Mouse (Mus musculus): Measurements from ENCODE around the gene Zfp663.

Gene Zfp663

DNA sequence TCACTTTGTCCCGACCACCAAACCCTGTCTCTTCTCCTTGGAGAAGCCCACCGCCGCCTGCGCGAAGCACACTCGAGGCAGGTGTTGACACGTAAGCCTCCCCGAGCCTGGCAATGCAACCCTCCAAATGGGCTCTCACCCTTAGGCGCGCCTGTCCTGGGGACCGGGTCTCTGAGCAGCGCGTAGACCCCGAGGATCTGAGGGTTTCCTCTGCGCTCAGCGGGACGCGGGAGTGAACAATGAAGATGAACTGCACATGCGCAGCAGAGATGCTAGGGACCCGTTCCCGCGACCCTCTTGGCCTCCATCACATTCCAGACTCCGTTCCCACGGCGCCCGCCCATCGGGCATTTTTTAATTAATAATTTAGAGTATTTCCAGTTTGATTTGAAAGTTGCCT lies at the start of gene Zfp663:
Gene Zfp663, minus strand, starts transcription at position 234 of the 400 bp plus-strand sequence.
- no peak for DNase-seq (ENCODE audit: low spot score in 2 of 2)

DNA sequence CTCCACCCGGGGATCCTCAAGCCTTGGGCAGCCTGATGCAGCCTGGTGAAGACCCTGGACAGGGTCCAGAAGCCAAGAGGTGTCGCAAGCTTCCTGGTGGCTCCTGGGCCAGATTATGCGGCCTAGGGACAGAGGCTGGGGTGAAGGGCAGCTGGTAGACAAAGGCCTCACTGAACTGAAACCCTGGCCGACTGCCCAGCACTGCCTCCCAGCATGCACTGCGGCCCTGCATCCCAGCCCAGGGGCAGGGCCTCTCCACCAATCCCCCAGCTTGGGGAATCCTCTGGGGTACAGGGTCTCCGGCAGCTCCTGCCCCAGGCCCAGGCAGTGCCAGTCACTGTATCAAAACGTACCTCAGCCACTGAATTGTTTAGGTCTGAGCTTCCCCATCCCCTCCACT lies 48.8 kb upstream of the Zfp663 start:
- DNase-seq (ENCODE audit: low spot score in 2 of 2), result peak in 1 of 2 experiments; percentile 15

DNA sequence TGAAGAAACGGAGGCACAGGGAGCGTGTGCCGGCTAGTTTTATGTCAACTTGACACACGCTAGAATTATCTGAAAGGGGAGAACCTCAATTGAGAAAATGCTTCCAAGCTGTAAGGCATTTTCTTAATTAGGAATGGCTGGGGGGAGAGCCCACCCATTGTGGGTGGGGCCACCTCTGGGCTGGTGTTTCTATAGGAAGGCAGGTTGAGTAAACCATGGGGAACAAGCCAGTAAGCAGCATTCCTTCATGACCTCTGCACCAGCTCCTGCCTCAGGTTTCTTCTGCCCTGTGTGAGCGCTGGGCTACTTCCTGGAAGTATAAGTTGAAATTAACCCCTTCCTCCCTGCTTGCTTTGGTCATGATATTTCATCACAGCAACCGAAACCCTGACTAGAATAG lies 47.3 kb upstream of the Zfp663 start:
- no peak for DNase-seq (ENCODE audit: low spot score in 2 of 2)

DNA sequence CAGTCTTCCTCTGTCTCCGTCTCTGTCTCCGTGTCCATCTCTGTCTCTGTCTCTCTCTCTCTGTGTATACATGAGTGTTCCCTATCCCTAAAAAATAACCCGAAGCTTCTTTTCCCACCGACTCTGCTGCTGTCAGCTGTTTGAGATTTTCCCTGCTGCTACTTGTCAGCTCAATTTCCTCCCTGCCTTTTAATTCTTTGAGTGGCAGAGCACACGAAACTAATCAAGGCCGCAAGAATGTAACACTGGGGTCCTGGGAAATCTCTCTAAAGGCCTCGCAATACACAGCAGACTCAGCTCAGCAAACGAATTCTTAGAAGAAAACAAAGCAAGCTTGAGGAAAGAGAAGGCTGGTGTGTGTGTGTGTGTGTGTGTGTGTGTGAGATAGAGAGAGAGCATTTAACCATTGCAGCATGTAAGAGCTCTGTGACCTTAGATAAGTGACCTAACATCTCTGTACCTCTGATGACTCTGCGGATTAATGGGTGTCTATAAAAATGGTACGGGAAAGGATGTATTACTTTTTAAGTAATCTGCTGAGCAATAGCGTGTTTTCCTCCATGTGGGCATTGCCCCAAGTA lies 46.7 kb upstream of the Zfp663 start:
- no peak for DNase-seq (ENCODE audit: low spot score in 2 of 2)

DNA sequence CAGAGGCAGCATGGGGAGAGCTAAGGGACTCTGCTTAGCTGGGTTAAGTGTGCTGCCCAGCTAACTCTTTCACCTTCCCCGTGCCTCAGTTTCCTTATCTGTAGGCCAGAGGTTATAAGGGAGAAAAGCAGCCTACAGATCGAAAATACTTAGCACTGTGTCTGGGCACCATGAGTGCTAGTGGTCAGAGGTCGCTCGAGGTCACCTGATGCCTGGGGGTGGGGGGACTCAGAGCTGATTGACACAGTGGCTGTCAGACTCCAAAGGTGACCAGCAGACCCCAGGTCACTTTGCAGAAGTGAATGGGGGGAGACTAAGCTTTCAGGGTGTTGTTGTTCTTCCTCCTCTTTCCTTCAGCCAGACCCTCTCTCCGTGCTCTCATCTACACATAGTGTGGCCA lies 45.8 kb upstream of the Zfp663 start:
- DNase-seq (ENCODE audit: low spot score in 2 of 2), result no peak

DNA sequence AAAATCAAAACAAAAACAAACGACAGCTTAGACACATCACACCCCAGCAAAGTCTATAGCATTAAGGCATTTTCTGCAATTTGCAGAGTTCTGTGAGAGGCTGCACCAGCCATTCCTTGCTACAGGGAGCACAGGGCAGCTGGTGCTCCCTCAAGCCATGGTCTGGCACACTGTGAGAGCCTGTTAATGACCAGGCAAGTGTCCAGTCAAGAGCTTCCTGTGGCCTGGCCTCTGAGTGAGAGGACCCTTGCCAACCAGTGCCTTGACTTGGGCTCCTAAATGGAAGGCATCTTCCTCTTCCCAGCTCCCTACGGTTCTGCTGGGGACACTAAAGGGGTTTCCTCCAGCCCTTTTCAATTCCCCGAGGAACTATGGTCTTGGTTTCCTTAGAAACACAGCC lies 45.4 kb upstream of the Zfp663 start:
- no peak for DNase-seq (ENCODE audit: low spot score in 2 of 2)

DNA sequence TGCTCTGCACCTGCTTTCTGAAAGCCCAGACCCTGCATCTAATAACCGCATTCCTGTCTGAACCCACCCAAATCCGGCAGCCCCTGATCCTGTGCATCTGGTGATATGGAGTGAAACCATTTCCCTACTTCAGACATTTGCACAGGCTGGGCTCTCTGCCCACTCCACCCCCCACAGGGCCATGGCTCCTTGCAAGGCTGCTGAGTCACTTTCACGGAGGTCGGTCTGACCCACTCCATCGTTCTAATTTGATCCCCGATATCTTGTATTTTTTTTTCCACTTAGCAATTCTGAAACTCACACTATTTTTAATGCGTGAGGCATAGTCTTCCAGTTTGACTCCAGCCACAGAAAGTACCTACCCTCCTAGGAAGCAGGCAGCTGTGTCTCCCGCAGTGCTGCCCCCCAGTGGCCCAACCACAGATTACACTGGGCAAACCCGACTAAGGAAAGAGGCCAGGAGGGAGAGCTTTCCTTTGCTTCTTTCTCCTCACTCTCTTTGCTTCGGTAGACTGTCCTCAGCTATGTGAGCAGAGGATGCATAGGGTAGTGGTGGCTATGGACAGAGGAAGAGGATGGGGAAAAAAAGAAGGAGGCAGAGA lies 39.3 kb upstream of the Zfp663 start:
- DNase-seq (ENCODE audit: low spot score in 2 of 2), result peak; percentile 60 to 73

DNA sequence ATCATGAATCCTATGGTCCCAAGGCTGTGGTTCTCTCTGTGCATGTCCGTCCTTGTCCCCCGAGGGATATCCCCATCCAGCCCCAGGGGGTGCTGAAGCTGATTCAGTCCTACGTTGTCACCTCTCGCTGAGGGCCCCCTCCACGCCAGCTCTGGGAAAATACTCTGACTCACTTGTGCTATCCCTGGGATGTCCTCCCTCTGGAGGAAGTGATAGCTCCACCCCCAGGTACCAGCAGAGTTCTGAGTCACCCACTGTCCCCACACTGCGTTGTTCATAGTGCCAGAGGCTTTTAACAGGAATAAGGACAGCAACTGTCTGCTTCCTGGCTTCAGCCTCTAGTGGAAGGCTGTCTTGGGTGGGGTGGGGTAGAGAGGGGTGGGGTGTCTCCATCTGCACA lies 36.8 kb upstream of the Zfp663 start:
- DNase-seq (ENCODE audit: low spot score in 2 of 2), result no peak

DNA sequence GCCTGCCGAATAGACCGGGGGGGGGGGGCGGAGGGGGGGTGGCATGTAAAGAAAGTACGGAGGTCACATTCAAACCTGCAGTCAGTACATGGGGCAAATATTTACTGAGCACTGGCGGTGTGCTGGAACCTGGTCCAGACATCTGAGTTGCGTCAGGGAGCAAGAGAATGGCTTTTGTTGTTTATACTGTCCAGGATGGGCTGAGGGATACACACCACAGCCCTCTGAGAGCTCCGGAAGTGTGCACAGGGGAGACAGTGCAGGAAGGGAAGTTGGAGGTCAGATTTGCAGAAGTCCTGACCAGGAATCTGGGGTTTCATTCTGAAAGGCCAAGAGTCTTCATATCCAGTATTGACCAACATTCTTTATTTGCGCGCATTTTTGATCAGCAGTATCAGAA lies 36.4 kb upstream of the Zfp663 start:
- no peak for DNase-seq (ENCODE audit: low spot score in 2 of 2)

DNA sequence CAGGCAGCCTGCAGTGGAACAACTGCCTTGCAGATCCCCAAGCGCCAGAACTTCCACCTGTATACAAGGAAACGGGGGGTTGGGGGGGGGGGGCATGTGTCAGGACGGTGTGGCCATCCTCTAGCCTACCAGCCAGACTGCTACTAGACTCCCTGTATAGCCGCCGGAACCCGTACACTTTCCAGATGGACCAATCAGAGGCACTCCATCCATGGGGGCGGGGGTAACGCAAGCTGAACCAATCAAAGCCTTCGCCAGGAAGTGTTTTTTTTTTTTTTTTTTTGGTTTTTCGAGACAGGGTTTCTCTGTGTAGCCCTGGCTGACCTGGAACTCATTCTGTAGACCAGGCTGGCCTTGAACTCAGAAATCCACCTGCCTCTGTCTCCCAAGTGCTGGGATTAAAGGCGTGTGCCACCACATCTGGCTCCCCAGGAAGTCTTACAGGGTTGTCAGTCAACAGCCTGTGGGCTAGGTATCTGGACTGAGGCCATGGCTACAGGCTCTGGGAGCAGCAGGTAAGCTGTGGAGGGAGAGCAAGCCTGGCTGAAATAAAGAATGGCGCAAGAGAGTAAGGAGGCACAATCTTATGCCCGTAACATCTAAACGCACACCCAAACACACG lies 29.7 kb upstream of the Zfp663 start:
- no peak for DNase-seq (ENCODE audit: low spot score in 2 of 2)

DNA sequence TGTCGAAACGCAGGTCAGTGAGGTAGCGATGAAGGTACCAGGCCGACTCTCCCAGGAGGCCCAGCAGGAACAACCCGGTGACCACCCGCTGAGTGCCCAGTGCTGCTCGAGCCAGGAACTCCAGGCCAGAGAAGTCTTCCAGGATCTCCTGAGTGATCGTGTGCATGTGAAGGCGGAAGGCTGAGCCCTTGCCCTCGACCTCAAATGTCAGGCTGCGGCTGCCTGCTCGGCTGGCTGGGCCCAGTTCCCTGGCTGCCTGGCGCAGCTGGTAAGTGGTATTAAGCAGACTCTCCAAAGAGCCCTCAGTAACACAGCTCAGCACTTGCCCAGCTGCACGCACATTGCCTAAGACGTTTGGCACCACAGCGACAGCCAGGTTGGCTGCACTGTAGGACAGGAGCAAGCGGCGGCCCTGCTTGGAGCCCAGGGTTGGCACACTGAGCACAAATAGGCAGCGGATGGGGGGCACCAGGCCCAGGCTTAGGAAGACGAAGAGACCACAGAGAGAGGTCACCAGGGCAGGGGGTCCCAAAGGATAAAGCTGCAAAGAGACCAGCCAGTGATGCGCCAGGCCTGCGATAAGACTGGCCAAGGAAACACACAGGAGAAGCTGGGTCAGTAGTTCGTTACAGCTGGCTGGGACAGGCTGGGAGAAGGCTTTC lies 29.1 kb upstream of the Zfp663 start:
- peak in 1 of 2 experiments; percentile 34 for DNase-seq (ENCODE audit: low spot score in 2 of 2)

DNA sequence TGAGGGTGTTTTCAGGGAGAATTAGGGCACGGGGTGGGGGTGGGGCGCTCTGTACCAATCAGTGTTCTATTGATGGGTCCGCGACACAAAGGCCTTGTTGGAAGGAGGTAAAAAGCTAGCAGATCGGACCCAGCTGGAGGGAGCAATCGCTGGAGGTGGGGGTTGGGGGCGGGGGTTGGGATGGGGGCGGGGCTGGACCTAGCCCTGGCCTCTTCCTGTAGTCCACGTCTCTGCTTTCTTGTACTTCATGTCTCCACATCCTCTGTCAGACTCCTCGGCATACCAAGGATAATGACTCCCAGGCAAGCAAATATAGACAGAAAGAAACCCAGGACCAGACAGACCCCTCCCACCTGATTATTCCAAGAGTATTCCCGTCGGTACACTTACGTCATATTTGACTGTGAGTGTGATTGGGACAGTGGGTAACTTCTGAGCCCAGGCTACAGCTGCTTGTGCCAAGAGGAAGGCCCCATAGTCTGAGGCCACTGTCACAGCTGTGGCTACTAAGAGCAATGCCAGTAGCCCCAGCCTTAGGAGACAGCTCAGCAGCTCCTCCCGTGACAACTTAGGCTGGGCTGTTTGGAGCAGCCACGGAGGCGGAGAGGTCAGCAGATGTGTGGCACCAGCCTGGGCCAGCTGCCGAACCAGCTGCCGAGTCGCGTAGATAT lies 28.4 kb upstream of the Zfp663 start:
- no peak for DNase-seq (ENCODE audit: low spot score in 2 of 2)

DNA sequence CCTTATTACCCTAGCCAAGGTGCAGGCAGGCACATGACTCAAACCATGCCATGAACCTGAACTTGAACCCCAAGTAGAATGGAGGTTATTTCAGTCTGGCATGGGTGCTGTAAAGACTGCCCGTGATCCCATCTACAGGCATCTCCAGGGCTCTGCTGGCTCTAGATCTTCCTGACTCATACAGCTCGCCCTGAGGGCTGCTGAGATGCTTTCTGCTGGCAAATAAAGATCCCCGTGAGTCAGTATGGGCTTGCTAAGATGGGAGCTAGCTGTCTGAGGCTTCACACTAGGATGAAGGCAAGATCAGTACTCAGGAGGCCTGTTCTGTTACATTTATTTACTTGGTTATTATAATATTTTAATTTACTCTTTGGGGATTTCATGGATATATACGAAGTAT lies 23.6 kb upstream of the Zfp663 start:
- no peak for DNase-seq (ENCODE audit: low spot score in 2 of 2)

DNA sequence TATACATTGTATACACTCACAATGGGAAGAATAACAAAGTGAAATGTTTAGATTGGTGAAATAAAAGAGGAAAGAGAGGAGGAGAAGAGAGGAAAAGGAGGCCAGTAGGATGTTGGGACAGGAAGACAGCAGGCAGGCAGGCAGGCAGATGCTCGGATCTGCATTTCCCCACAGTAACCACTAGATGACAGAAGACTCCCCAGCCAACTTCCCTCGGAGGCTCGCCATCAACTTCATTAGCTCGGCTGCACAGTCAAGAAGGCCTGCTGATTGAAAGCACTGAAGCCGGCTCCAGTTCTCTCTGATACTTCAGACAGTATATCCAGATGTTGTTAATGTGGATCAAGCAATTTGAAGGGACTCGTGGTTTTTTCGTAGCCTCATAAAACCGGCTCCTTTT lies 23.0 kb upstream of the Zfp663 start:
- DNase-seq (ENCODE audit: low spot score in 2 of 2), result no peak

DNA sequence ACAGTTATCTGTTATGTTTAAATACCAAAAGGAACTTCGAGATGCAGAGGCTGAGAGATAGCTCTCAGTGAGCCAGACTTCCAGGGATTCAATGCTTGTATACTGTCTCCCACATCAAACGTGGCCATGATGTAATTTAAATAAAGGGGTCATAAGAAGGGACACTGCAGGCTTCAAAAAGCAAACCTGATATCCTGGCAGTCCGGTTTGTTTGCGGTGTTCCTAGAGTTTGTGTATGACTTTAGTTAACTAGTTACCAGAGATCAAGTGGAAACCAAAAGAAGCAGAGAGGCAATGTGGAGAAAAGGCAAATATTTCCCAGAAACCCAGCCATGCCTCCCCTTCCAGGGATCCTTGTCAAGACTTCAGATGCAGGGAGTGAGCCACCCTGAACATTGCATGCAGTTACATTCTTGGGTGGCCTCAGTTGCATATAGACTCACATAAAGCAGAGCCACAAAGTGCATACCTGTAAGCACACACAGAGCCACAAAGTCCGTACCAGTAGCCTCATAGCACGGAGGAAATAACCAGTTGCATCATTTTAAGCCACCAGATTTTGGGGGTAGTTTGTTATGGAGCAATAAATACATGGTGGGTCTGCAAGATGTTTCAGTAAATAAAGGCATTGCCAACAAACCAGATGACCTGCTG lies 20.9 kb upstream of the Zfp663 start:
- no peak for DNase-seq (ENCODE audit: low spot score in 2 of 2)

DNA sequence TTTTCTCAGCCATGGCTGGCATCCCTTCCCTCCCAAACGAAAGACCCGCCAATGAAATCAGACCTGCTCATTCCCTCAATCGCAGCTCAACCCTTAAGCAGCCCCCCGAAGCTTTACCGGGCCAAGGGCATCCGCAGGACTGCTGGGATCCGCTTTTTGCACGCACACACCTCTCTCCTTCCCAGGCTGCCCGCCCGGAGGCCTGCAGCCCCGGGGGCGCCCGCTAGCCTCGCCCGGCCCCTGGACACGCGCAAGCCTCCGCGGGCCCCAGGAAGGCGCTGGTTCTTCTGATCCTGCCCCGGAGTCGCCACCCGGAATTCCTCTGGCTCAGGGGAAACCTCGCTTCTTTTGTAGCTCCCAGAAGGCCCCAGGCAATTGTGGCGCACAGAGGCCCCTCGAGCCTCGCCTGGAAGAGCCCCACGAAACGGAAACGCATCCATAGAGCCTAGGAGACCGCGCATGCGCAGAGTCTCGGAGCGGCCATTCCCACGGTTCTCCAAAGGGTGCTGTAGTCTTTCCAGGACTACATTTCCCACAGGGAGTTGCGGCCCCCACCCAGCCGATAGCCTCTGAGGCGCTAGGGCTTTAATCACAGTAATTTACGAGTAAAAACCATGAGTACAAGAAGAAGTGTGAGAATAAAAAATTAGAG lies 19.4 kb upstream of the Zfp663 start, which contains the start of gene Zfp334:
Gene Zfp334, minus strand, starts transcription at position 416 of the 652 bp plus-strand sequence.
- peak; percentile 79 to 92 for DNase-seq (ENCODE audit: low spot score in 2 of 2)

DNA sequence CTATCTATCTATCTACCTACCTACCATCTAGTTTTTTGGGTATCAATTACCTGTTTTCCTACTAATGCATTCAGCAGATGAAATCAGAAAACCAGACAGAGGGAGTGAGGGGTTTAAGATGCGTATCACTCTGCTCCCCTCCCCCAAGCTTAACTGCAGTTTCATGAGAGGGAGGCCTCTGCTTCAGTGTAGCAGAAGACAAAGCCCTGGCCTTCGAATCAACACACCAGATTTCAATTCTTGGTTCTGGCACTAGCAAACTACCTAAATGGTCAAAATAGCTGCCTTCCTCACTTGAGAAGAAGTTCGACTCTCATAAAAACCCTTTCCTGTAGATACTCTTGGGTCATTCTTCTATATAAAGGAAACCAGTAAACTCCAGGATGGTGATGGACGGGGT lies 18.8 kb upstream of the Zfp663 start:
- no peak for DNase-seq (ENCODE audit: low spot score in 2 of 2)

DNA sequence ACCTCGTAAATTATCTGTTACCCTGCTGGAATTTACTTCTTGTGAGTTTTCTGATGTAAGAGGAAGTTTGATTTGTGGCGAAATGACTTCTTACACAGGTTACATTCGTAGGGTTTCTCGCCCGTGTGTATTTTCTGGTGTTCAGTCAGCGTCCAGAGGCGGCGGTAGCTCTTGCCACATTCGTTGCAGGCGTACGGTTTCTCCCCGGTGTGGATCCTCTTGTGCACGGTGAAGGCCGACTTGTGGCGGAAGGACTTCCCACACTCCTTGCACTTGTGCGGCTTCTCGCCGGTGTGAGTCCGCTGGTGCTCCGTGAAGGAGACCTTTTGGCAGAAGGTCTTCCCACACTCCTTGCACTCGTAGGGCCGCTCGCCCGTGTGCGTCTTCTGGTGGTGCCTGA lies 11.5 kb upstream of the Zfp663 start:
- no peak for DNase-seq (ENCODE audit: low spot score in 2 of 2)

DNA sequence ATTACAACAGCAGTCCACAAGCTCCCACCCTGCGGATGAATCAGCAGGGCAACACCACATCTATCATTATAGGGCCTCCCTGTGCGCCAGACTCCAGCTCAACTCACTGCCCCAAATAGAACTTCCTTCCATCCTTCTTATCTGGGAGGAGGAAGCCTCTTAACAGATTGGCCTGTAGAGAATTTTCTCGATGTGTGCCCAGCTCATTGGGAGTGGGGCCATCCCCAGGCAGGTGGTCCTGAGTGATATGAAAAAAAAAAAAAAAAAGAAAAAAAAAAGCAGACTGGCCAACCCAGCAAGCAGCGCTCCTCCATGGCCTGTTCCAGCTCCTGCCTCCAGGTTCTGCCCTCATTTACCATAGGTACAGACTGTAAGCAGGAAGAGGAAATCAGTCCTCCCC lies 7.5 kb upstream of the Zfp663 start:
- no peak for DNase-seq (ENCODE audit: low spot score in 2 of 2)

DNA sequence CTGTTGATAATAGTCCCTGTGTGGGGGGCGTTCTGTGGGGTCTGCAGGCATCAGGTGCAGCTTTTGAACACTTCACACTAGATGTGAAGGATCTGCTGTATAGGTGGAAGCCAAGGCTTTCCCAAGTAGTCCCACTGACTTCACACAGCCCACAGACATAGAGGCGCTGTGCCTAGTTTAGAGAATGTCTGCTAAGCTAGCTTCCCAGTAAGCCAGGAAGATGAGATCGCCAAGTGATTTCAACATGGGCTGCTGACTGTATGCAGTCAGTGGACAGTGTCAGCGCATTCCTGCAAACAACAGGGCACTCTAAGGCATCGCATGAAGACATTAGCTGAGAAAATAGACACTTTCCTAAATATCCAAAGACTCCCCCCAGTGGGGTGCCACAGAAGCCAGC lies 6.9 kb upstream of the Zfp663 start:
- DNase-seq (ENCODE audit: low spot score in 2 of 2), result no peak

DNA sequence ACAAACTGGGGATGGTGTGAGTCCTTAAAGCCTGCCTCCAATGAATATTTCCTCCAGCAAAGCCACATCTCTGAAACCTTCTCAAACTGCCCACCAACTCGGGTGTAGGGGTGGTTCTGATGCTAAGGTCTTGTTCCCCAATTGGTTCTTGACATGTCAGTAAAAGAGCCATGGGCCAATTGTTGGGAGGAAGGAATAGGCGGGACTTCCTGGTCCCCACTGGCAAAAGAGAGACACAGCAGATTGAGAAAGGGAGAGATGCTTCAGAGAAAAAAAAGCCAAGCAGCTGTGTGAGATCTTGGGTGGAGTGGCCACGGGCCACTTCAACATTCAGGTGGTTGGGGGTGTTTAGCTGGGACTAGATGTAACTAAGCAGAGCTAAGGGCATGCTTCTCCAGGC lies 2.5 kb upstream of the Zfp663 start:
- no peak for DNase-seq (ENCODE audit: low spot score in 2 of 2)

Measured in urinary bladder, postnatal 36 days (tissue).